Mouse (Mus musculus) Patski (cell line): ENCODE measurements at regions not wholly inside any gene's neighbourhood (a gene's known extent, or its start where the extent isn't known, plus 50 kb on each side); places are given as distances from the start of the nearest gene placed in this dataset.
A peak's percentile ranks its signal among the peaks of the same experiment; 100 is the strongest.

Experiments used
- ATAC-seq: fragments of 100-300 bp; one replicate; pipeline ENCODE4 v1.8.0; 2021
- CTCF ChIA-PET: fragments of 350-600 bp; sonication (Branson Sonifier 250); formaldehyde crosslinking; loops from one replicate; lab custom pipeline; 2022; ENCODE audit warnings: inconsistent platforms; lab: Charles Lee
- POLR2A ChIA-PET: fragments of 350-600 bp; sonication (Branson Sonifier 250); formaldehyde crosslinking; loops from one replicate; lab custom pipeline; 2022; ENCODE audit warnings: antibody characterized with exemption, inconsistent platforms; lab: Charles Lee
- DNase-seq: peaks from one replicate; pipeline ENCODE4 v3.0.0-alpha.2; 2011; ENCODE audit warnings: low read depth, low spot score
- H3K27me3 ChIP-seq: fragments of 371-371 bp; one replicate; pipeline ENCODE4 v1.5.1; 2021
- CTCF ChIP-seq: fragments of 100-300 bp; IDR thresholded peaks from one replicate; pipeline ENCODE4 v1.5.1; 2021
- in situ Hi-C: fragments of 300-500 bp; cut with MboI; formaldehyde crosslinking; loops from 3 replicates; pipeline ENCODE4 v1.11.1; 2018; ENCODE audit warnings: low pct_unique_long_range_greater_than_20kb, mixed read lengths

DNA sequence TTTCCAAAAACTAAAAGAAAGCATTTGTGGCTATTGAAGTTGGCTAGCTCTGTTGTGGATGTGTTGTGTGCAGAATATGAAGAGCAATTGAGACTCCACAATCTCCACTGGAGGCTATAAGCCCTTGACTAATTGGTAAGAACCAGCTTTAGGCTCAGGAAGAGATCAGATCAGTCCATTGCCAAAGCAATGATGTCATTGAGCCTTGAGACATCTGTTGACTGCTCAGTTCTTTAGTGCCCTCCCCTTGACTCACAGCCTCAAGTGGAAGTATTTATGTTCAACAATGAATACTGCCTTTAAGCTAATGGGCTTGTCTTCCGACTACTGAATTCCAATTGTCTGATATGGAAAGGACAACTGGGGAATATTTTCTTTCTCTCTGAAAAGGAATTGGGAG, 2090.6 kb downstream of the 4930444P10Rik start:
- TF ChIP-seq CTCF, result no peak
- ATAC-seq (peak; percentile 51), DNase-seq (no peak)
- POLR2A ChIA-PET, result no interaction called here
- in situ Hi-C loops, result no loop called here
- CTCF ChIA-PET, result interaction anchor here (0.7 to 2.1 kb wide), 3 partner anchors 9 to 34 kb away, joined by 3 to 6 read pairs (median 4); no protein-coding TSS in a partner anchor
- no peaks in the 10 kb centered on the region for H3K27me3 ChIP-seq

DNA sequence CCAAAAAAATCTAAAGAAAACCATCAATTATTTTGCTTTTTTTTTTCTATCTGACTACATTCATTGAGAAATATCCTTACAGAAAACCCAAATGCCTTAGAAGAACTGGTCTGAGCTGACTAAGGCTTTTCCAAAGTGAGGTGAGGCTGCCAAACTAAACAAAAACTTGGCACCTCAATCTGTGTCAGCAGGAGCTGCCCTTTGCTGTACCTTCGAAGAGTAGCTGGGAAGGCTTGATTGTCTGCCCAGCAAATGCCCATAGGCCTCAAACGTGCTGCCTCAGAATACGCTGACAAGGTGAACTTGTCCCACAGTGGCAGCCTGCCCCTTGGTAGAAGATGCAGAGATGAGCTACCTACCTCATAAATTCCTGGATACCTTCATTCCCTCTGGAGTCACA, 2091.7 kb downstream of the 4930444P10Rik start:
- ATAC-seq (no peak), DNase-seq (no peak)
- in situ Hi-C loops, result no loop called here
- no peak for TF ChIP-seq CTCF
- POLR2A ChIA-PET, result no interaction called here
- H3K27me3 ChIP-seq, result no peaks in the 10 kb centered on the region
- CTCF ChIA-PET, result interaction anchor here (1.1 to 2.1 kb wide), 3 partner anchors 10 to 35 kb away, joined by 4 to 6 read pairs (median 4); no protein-coding TSS in a partner anchor

DNA sequence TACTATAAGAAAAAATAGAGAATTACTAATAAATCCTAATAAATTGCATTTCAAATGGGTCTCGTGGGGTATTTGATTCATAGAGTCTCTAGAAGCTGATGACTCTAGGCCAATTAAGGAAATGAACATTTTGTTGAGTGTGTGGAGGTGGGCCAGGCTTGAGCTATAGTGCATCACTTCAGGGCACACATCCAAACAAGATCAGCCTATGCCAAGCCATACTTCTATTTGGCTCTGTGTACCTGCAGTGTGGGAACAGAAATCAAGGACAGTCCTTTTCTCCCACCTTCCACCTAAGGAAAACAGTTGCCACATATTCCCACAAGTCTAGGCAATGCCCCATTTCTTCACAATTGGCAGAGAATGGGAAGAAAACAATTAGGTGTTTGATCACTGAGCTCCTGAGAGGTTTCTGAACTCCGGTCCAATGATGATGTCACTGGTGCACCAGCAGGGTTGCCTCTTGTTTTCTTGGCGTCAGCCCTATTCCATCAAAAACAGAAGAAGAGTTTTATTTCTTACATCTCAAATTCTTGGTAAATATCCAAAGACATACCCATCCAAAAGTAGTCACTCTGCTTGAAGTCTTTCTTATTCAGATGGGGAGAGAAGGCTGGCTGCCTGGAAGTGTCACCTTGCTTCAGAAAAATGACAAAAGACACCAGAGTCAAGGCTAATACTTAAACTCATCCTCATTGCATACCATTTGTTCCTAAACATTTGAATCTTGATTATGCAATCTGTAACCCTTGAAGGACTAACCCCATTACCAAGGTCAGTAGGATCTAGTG, 2092.3 kb downstream of the 4930444P10Rik start:
- H3K27me3 ChIP-seq, result no peaks in the 10 kb centered on the region
- CTCF ChIA-PET, result interaction anchor here (1.3 to 2.1 kb wide), 2 partner anchors 11 to 17 kb away, joined by 4 to 6 read pairs; no protein-coding TSS in a partner anchor
- POLR2A ChIA-PET, result no interaction called here
- ATAC-seq (no peak), DNase-seq (no peak)
- TF ChIP-seq CTCF, result no peak
- in situ Hi-C loops, result no loop called here

DNA sequence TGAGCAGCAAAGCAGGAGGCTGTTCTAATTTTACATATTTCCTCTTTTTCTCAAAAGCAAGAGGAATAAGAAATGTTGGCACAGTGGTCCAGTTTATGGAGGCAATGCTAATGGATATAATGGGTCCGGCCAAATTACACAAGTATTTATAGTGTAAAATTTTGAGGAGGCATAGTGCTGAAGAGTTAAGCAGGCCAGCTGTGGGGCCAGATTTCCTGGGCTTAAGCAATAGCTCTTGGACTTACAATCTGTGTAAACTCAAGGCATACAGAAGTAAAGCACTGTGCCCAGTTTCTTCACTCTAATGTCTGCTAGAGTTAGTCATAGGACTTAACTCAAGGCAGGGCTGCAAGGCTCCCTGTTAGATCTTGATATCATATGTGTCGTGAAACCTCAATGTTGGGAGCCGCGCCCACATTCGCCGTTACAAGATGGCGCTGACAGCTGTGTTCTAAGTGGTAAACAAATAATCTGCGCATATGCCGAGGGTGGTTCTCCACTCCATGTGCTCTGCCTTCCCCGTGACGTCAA, 2094.9 kb downstream of the 4930444P10Rik start:
- no peak for ATAC-seq
- no peak for TF ChIP-seq CTCF
- no peaks in the 10 kb centered on the region for H3K27me3 ChIP-seq
- in situ Hi-C loops, result no loop called here
- DNase-seq, result no peak
- ChIA-PET POLR2A (no interaction called here), CTCF (no interaction called here)

DNA sequence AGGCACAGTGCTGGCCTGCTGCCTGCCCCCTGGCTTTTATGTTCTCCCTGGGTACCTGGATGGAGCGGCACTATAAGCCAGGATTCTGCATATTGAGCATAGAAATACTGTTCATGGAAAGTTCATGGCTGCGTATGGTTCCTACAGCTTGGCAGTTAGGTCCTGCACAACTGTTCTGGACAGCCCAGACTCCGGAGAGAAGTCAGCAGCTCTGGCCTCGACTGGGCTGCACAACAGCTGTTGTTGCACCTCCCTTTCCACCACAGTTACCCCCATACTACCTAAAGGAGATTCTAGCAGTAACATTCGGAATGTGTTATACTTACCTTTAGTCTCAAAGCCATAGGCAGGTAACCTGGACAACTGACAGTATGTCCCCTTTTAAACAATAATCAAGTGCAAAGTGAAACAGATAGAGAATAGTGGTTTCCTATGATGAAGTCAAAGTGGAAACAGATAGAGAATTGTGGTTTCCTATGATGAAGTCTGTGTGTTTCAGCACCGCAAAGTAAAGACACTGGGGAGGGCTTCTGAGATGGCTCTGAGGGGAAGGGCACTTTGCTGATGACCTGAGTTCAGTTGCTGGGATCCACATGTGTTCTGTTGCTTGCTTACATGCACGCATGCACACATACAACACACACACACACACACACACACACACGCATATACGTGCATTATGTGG, 2099.2 kb downstream of the 4930444P10Rik start:
- ATAC-seq (no peak), DNase-seq (no peak)
- ChIA-PET POLR2A (no interaction called here), CTCF (no interaction called here)
- no peaks in the 10 kb centered on the region for H3K27me3 ChIP-seq
- in situ Hi-C loops, result no loop called here
- no peak for TF ChIP-seq CTCF

DNA sequence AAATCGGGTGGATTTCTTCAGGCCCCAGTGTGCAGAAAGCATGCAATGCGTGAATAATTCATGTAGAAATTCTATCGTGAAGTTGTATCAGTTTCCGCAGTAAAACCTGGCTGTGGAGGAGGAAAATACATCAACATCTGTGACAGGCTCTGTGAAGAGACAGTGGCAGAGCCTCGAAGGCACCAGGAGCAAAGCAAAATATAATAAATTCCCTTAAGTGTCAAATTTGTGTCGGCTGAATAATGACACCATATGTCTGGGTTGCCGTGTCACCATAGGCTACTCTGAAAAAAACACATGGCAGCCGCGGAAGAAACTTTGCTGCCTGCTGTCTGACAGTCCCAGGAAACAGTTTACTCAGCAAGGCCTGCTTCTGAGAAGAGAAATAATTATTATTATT, 2100.1 kb downstream of the 4930444P10Rik start:
- TF ChIP-seq CTCF, result no peak
- ChIA-PET POLR2A (no interaction called here), CTCF (no interaction called here)
- DNase-seq, result no peak
- ATAC-seq, result no peak
- H3K27me3 ChIP-seq, result no peaks in the 10 kb centered on the region
- in situ Hi-C loops, result no loop called here

DNA sequence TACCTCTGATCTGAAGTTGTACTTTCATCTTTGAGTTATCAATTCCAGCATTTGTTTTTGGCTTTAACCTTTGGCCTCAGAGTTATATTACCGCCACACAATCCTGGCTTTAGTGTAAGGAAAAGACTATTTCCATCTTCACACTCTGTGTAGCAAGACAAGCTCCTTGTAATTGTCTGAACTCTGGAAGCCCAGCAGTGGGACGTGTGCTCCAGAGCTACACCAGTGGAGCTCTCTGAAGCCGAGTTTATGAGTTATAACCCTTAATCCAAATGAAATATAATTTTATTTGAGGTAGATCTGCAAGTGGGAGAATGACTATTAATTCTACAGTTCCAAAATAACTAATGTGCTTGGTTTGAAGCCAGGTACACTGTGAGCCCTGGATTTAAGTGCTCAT, 2103.8 kb downstream of the 4930444P10Rik start:
- no peak for DNase-seq
- no peaks in the 10 kb centered on the region for H3K27me3 ChIP-seq
- in situ Hi-C loops, result no loop called here
- TF ChIP-seq CTCF, result no peak
- no peak for ATAC-seq
- POLR2A ChIA-PET, result no interaction called here
- CTCF ChIA-PET, result no interaction called here

DNA sequence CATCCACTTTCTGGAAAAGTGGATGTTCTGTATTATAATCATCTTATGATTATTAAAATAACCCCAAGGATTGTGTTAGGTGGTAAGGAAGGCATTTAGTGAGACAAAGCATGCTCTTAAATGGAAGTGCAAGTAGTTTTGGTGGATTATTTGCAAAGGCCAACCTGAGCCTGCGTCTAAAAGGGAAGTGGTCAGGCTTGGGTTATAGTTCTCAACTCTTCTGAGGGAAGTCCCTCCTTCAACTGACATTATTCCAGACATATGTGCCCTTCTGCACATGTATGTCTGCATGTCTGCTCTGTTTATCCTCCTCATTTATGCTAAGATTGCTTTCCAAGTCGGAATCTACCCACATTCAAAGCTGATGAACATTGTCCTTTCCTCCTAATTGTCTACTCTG, 2108.3 kb downstream of the 4930444P10Rik start:
- CTCF ChIA-PET, result interaction anchor here (1.0 kb wide), 1 partner anchor 24 kb away, joined by 3 read pairs; no protein-coding TSS in a partner anchor
- TF ChIP-seq CTCF, result no peak
- POLR2A ChIA-PET, result no interaction called here
- H3K27me3 ChIP-seq, result no peaks in the 10 kb centered on the region
- in situ Hi-C loops, result no loop called here
- DNase-seq (no peak), ATAC-seq (no peak)

DNA sequence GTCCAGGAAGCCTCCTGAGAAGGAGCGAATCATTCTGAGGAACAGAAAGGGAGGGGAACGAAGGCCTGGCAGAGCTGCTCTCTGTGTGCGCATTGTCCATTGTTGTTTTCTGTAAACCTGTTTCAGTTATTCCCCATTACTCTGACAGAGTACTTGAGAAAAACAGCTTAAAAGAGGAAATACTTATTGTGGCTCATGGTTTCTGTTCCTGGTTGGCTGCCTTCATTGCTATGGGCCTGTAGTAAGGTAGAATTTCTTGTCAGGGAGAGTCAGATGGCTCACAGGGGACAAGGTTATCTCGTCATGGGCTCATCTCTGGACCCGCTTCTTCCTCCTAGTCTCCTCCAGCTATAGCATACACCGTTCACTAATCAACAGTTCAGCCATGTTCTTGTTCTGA, 2112.9 kb downstream of the 4930444P10Rik start:
- in situ Hi-C loops, result no loop called here
- CTCF ChIA-PET, result no interaction called here
- ATAC-seq (no peak), DNase-seq (no peak)
- no peak for TF ChIP-seq CTCF
- POLR2A ChIA-PET, result no interaction called here
- H3K27me3 ChIP-seq, result no peaks in the 10 kb centered on the region

DNA sequence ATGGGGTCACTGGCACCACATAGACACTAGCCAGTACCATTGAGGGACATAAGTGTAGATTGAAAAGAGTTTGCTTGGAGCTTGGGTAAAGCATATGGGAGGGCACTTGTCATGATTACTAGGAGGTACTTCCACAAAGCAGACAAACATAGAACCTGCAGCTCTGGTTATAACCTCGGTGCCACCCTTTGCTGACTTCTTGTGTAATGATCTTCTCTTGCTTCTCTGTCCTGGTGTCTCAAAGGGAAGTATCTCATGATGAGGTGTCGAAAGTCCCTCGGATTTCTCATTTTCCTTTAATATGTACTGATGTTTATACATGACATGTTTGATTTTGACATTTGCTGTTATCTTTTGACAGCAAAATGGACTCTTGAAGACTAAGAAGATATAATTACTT, 2114.5 kb downstream of the 4930444P10Rik start:
- CTCF ChIA-PET, result no interaction called here
- ATAC-seq (no peak), DNase-seq (no peak)
- H3K27me3 ChIP-seq, result no peaks in the 10 kb centered on the region
- POLR2A ChIA-PET, result no interaction called here
- in situ Hi-C loops, result no loop called here
- no peak for TF ChIP-seq CTCF

DNA sequence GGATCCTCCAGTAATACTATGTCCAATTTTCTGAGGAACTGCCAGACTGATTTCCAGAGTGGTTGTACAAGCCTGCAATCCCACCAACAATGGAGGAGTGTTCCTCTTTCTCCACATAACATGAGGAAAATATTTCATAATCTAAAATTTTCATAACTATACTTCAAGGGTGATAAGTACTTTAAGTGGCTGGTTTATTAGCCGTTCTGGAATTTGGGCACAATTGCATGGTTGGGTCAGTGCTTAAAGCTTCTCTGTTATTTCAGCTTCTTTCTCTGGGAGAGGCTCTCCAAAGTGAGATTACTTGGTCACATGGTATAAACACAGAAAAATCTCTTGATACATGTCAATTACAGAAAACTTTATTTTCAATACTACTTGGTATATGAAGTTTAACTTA, 2115.9 kb downstream of the 4930444P10Rik start:
- POLR2A ChIA-PET, result no interaction called here
- DNase-seq, result no peak
- CTCF ChIA-PET, result no interaction called here
- in situ Hi-C loops, result no loop called here
- no peak for TF ChIP-seq CTCF
- ATAC-seq, result no peak
- H3K27me3 ChIP-seq, result no peaks in the 10 kb centered on the region
